Mouse (Mus musculus): ENCODE data around the gene Olfr685. TPM values are rescaled to one million over a fixed set of nuclear protein-coding genes. Genes with fewer than 3 reads are reported as not detected.

The Olfr685 gene
- not detected for total RNA-seq (2021)
- long read RNA-seq, experiment 1: 0 reads
- long read RNA-seq, experiment 2: 0 reads

DNA sequence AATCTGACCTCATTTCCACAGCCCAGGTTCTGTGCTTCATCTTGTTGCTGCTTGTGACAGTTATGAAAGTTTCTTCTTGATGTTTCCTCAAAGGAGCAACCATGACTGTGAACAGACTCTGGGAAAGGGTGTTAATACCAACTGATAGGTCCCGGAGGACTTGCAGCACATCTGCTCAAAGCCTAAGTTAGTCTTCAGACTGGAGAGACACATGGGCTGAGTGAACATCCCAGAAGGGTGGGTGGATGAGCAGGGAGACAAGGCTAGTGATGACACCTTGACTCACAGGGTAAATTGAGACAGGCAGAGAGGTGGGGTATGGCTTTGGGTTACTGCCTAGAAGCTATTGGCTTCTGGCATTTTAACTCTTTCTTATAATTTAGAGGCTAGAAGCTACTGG lies at the start of gene Olfr685:
TSS of gene Olfr685 (minus strand) at position 101 of the 400 bp plus-strand sequence.
- DNase-seq (ENCODE audit: low spot score in 2 of 2): no peak

DNA sequence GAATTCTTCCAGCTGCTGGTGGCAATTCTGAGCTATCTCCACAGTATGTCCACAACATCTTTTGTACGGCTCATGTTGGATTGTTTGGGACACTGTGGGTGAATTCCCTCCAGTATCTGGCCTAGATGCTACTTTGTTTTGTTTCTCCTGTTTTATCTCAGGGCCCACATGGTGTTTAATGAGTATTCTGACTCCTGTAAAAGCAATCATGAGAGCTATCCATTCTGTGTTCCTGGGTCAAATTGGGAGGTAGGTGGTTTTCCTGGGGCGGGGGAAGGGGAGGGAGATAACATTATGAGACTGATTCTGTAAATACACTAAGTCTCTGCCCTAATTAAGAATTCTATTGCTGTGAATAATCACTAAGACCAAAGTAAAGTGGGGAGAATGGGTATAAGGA lies 43.6 kb upstream of the Olfr685 start:
- DNase-seq (ENCODE audit: low spot score in 2 of 2): no peak

GRCm38 (mm10) chr7:105228138-105228537 lies 42.3 kb upstream of the Olfr685 start:
- no peak for DNase-seq (ENCODE audit: low spot score in 2 of 2)

DNA sequence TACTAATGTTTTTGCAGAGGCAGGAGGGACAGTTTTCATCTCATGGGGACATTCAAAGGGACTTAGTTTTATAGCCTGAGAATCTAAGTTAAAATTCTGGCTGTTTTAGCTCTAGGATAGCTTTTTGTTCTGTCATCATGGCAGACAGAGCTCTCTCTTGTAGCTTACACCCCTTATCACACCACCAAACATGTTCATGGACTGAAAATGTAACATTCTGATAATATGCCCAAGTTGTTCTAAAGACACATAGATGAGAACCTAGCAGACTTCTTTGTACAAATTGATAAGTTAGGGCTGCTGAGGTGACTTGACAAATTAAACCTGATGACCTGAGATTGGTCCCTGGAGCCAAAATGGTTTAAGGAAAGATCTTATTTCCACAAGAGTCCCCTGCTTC lies 40.9 kb upstream of the Olfr685 start:
- DNase-seq (ENCODE audit: low spot score in 2 of 2): no peak

GRCm38 (mm10) chr7:105226072-105226471 lies 40.3 kb upstream of the Olfr685 start:
- DNase-seq (ENCODE audit: low spot score in 2 of 2): no peak

DNA sequence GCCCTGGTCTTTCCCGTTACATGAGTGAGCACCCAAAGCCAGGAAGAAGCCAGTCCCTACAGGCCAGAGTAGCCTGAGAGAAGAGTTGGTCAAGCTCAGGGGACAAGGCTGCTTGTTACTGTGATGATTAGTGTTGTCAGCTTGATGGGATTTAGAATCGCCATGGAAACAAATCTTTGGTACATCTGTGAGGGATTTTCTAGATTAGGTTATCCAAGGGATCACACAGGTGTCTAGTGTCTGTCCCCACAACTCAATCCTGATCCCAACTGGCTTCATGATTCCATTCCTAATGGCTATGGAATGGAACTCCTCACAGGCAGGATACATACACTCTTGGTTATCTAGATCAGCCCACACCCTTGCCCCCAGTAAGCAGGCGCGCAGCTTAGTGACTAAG lies 32.5 kb upstream of the Olfr685 start:
- DNase-seq (ENCODE audit: low spot score in 2 of 2): no peak

DNA sequence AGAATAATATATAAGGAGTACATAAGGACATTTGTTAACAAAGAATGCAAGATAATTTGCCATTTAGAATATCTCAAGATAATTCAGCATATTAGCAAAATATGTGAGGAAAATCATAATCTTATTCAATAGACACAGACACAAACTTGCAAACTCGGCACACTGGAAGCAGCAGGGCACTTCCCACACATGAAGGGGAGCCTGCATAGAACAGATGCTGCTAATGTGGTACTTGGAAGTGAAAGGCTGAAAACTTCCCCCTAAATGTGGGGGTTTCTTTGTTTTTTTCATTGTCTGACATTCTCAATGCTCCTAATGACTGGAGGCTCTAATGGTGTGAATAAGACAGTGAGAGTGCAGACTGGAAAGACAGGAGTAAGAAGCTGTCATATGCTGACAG lies 28.9 kb upstream of the Olfr685 start:
- DNase-seq (ENCODE audit: low spot score in 2 of 2): no peak

- DNase-seq (ENCODE audit: low spot score in 2 of 2): no peak
Observed at GRCm38 (mm10) chr7:105207385-105207784, 21.6 kb upstream of the Olfr685 start, which contains the start of gene Olfr686. Gene Olfr686 (minus strand): TSS chr7:105207485.

DNA sequence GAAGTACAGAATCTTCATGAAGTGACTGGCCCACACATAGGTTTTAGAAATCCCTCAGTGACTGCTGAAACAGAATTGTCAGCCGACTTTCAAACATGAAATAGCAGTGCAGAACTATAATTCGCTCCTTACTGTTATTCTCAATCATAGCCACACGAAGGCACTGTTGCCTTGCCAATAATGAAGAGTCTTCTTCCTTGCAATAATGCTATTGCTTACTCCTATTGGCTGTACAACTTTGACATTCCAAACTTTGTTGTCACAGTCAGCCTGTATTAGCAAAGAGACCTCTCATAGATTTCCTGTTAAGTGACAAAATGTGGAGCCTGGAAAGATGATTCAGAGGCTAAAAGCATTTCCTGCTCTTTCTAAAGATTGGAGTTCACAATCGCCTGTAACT lies 15.0 kb downstream of the Olfr685 start:
- DNase-seq (ENCODE audit: low spot score in 2 of 2): no peak

DNA sequence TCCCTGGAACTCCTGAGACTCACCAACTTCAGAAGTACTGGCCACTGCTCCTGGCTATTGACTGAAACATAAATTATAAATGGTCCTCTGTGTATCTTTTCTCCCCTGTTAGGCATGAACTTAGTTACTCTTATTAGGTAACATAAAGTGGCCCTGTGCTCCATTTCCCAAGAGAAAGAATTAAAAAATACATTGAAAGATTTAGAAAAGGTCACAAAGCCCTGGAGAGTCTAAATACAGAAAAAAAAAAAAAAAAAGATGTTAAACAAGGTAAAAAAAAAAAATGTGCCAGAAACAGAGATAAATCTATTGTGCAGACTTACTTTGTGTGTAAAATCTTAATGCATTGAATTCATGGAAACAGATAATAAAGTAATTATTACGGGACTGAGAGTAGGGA lies 22.3 kb downstream of the Olfr685 start, which contains the start of gene Olfr684:
TSS of gene Olfr684 (minus strand) at position 101 of the 400 bp plus-strand sequence.
- no peak for DNase-seq (ENCODE audit: low spot score in 2 of 2)

DNA sequence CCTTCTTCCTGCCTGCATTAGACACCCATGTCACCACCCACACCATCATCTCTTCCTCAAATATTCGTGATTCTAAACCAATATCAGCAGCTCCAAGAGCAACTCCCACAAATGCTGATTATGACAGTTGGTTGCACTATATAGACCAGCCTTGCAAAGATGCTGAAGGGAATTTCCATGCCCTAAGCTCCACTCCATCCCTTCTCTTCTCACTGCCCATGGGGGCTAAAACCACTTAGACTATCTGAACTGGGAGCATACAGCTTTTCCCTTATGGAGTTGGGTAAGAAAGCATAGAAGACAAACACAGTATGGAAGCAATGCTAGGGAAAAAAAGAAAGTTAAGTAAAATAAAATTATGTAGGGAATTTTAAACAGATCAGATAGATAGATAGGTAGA lies 38.9 kb downstream of the Olfr685 start, which contains the start of gene Olfr683:
TSS of gene Olfr683 (minus strand) at position 101 of the 400 bp plus-strand sequence.
- no peak for DNase-seq (ENCODE audit: low spot score in 2 of 2)

- DNase-seq (ENCODE audit: low spot score in 2 of 2): no peak
Observed at GRCm38 (mm10) chr7:105141275-105141674, 44.5 kb downstream of the Olfr685 start.

Other genes starting within 250 kb of the Olfr685 start
- not detected for gene Olfr670, start 223.4 kb downstream of the Olfr685 start, total RNA-seq (2021)
- gene Olfr671, start 206.9 kb downstream of the Olfr685 start, total RNA-seq (2021): not detected
- gene Olfr672, start 184.0 kb downstream of the Olfr685 start, total RNA-seq (2021): not detected
- gene Olfr675, start 157.6 kb downstream of the Olfr685 start, total RNA-seq (2021): not detected
- not detected for gene Olfr676, start 153.3 kb downstream of the Olfr685 start, total RNA-seq (2021)
- gene Olfr677, start 134.6 kb downstream of the Olfr685 start, total RNA-seq (2021): not detected
- gene Olfr678, start 121.5 kb downstream of the Olfr685 start, total RNA-seq (2021): not detected
- gene Olfr679, start 104.8 kb downstream of the Olfr685 start, total RNA-seq (2021): not detected
- gene Olfr680-ps1, start 93.2 kb downstream of the Olfr685 start, total RNA-seq (2021): not detected
- gene Olfr681, start 69.2 kb downstream of the Olfr685 start, total RNA-seq (2021): not detected
- gene Olfr683, start 39.0 kb downstream of the Olfr685 start, total RNA-seq (2021): not detected
- gene Olfr684, start 22.4 kb downstream of the Olfr685 start, total RNA-seq (2021): not detected
- not detected for gene Olfr686, start 21.5 kb upstream of the Olfr685 start, total RNA-seq (2021)
- not detected for gene Olfr688, start 102.1 kb upstream of the Olfr685 start, total RNA-seq (2021)
- not detected for gene Olfr689, start 125.2 kb upstream of the Olfr685 start, total RNA-seq (2021)
- not detected for gene Olfr690, start 148.1 kb upstream of the Olfr685 start, total RNA-seq (2021)
- gene Olfr691, start 156.3 kb upstream of the Olfr685 start, total RNA-seq (2021): not detected
- gene Olfr692, start 182.2 kb upstream of the Olfr685 start, total RNA-seq (2021): not detected
- gene Gm5901, start 189.0 kb upstream of the Olfr685 start, total RNA-seq (2021): not detected
- 10 to 100 TPM; 25.6 to 26.9 TPM for gene Fam160a2, start 214.0 kb upstream of the Olfr685 start, total RNA-seq (2021)
- gene Cnga4, start 218.6 kb upstream of the Olfr685 start, total RNA-seq (2021): not detected
- not detected for gene Cckbr, start 239.7 kb upstream of the Olfr685 start, total RNA-seq (2021)

Data from adrenal gland, adult 18-20 months (tissue).